Mouse (Mus musculus) lung, adult 2 months (tissue): ENCODE data around the gene Lysmd2.

Source experiments
- CTCF ChIP-seq: fragments of 200-500 bp; IDR thresholded peaks from 2 replicates; pipeline ENCODE4 v1.5.1; 2011; ENCODE audit warnings: mild to moderate bottlenecking, low read length, control low read depth; ENCODE audit not compliant: insufficient read depth
- POLR2A ChIP-seq: fragments of 200-500 bp; IDR thresholded peaks from 2 replicates; pipeline ENCODE4 v1.6.1; 2011; ENCODE audit warnings: low read depth, mild to moderate bottlenecking, control low read depth, low read length, borderline replicate concordance; ENCODE audit errors: extremely low read depth

DNA sequence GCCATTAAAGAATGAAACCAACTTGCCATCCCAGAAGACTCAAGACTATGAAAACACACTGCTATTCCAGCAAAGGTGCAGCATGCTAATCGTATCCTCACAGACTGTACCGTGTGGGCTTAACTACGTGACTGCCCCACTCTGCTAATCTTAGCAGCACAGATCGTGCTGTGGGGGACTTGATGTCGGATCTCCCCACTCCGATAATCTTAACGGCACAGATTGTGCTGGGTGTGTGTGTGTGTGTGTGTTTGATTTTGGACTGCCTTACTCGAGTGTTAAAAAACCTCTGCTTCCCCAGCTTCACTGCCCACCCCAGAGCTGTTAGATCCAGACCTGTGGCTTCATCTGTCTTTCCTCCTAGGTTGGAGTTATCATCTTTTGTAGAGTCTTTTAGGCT lies 35.4 kb downstream of the Lysmd2 start:
- no peak for TF ChIP-seq CTCF
- no peak for TF ChIP-seq POLR2A
